Mouse (Mus musculus) testis, adult 2 months (tissue): Measurements from ENCODE around the gene Lrrc28.

Source experiments
- CTCF ChIP-seq: fragments of 200-500 bp; IDR thresholded peaks from 2 replicates; pipeline ENCODE4 v1.5.1; 2012; ENCODE audit warnings: low read depth, mild to moderate bottlenecking, inconsistent platforms, low read length, moderate library complexity; ENCODE audit not compliant: control insufficient read depth, insufficient read depth, insufficient replicate concordance
- POLR2A ChIP-seq: fragments of 200-500 bp; IDR thresholded peaks from 2 replicates; pipeline ENCODE4 v1.6.1; 2012; ENCODE audit warnings: low read depth, mild to moderate bottlenecking, inconsistent platforms, low read length, moderate library complexity; ENCODE audit not compliant: control insufficient read depth

GRCm38 (mm10) chr7:67546282-67546681 is 98.8 kb downstream of the Lrrc28 start:
- TF ChIP-seq POLR2A (no peak), CTCF (no peak)
